Mouse (Mus musculus) mouse embryonic stem cell (cell line): ENCODE measurements at regions not wholly inside any gene's neighbourhood (a gene's known extent, or its start where the extent isn't known, plus 50 kb on each side); places are given as distances from the start of the nearest gene placed in this dataset.

Experiments
- in situ Hi-C, 2 experiments: fragments of 300-500 bp; cut with MboI; formaldehyde crosslinking; loops; 1 replicate in 1 of 2; 3 replicates in 1 of 2; pipeline ENCODE4 v1.14.3; 2019 to 2020; ENCODE audit warnings: low sequenced_read_pairs in 2 of 2, low pct_unique_long_range_greater_than_20kb in 1 of 2, mixed read lengths in 1 of 2; ENCODE audit not compliant: unreplicated experiment in 1 of 2

- in situ Hi-C loops = no loop called here
Observed at GRCm38 (mm10) chr19:14319677-14320191, 278.1 kb downstream of the Tle4 start.

- in situ Hi-C loops = no loop called here
Observed at GRCm38 (mm10) chr19:14325353-14326052, 272.3 kb downstream of the Tle4 start.

- in situ Hi-C loops = no loop called here
Observed at GRCm38 (mm10) chr19:14333041-14334012, 264.5 kb downstream of the Tle4 start.

GRCm38 (mm10) chr19:14337025-14337424 is 260.8 kb downstream of the Tle4 start:
- in situ Hi-C loops = no loop called here

- in situ Hi-C loops = no loop called here
Observed at GRCm38 (mm10) chr19:14340759-14341158, 257.1 kb downstream of the Tle4 start.

GRCm38 (mm10) chr19:14343890-14344289 is 254.0 kb downstream of the Tle4 start:
- in situ Hi-C loops = no loop called here

GRCm38 (mm10) chr19:14344467-14344866 is 253.4 kb downstream of the Tle4 start:
- in situ Hi-C loops = no loop called here

- in situ Hi-C loops = no loop called here
Observed at GRCm38 (mm10) chr19:14347026-14347425, 250.8 kb downstream of the Tle4 start.

- in situ Hi-C loops = no loop called here
Observed at GRCm38 (mm10) chr19:14347429-14347828, 250.4 kb downstream of the Tle4 start.

- in situ Hi-C loops = no loop called here
Observed at GRCm38 (mm10) chr19:14349753-14350152, 248.1 kb downstream of the Tle4 start.

- in situ Hi-C loops = no loop called here
Observed at GRCm38 (mm10) chr19:14351728-14352340, 246.0 kb downstream of the Tle4 start.

GRCm38 (mm10) chr19:14352551-14352950 is 245.3 kb downstream of the Tle4 start:
- in situ Hi-C loops = no loop called here

- in situ Hi-C loops = no loop called here
Observed at GRCm38 (mm10) chr19:14353151-14353550, 244.7 kb downstream of the Tle4 start.

- in situ Hi-C loops = no loop called here
Observed at GRCm38 (mm10) chr19:14355128-14355527, 242.7 kb downstream of the Tle4 start.

GRCm38 (mm10) chr19:14355946-14356345 is 241.9 kb downstream of the Tle4 start:
- in situ Hi-C loops = no loop called here

- in situ Hi-C loops = no loop called here
Observed at GRCm38 (mm10) chr19:14360611-14361010, 237.2 kb downstream of the Tle4 start.

- in situ Hi-C loops = no loop called here
Observed at GRCm38 (mm10) chr19:14369098-14369604, 228.7 kb downstream of the Tle4 start.

- in situ Hi-C loops = no loop called here
Observed at GRCm38 (mm10) chr19:14371360-14371759, 226.5 kb downstream of the Tle4 start.

- in situ Hi-C loops = no loop called here
Observed at GRCm38 (mm10) chr19:14373996-14374395, 223.9 kb downstream of the Tle4 start.
